Mouse (Mus musculus) adrenal gland, postnatal 36 days (tissue): Measurements from ENCODE around the gene Gm7903. TPM values are rescaled to one million over a fixed set of nuclear protein-coding genes. Genes with fewer than 3 reads are reported as not detected.
"Not testable (repeated sequence)": the region's sequence is repeated elsewhere in the genome, so short reads cannot be mapped to it uniquely, and the experiment has no call there.

Experiments
- DNase-seq, 2 experiments: peaks; one replicate each; pipeline ENCODE4 v3.0.0; 2021; ENCODE audit warnings: mixed read lengths in 1 of 2
- long read RNA-seq, 2 experiments: library from polyadenylated mRNA; stranded (forward); transcript quantifications; one replicate each; pipeline ENCODE4 v2.0.0; 2021; ENCODE audit warnings: borderline sequencing depth in 2 of 2
- total RNA-seq, 2 experiments: library from RNA; stranded (reverse); gene quantifications; 2 replicates each; pipeline ENCODE4 v1.2.3; 2021

Gene Gm7903
- total RNA-seq = not detected
- long read RNA-seq, experiment 1 = 0 reads
- long read RNA-seq, experiment 2 = 0 reads

DNA sequence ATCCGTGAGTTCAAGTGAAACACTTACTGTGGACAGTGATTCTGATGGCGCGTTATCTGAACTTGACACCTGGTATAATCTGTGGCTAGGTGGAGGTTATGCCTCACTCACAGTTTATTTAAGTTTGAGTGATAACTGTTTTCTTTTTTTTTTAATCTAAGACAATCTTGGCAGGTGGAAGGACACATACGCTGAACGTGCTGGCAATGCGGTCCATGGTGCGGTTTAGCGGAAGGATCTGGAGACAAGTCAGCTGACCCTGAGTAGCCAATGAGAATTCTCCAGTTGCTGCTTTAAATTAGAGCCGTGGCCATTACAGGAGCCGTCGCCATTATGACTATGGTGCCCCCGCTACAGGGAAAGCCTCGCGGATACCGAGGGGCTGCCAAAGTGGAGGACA lies at the start of gene Gm7903:
Gm7903 (plus strand) TSS at position 301 of the 400 bp plus-strand sequence.
- not testable (repeated sequence) for DNase-seq

DNA sequence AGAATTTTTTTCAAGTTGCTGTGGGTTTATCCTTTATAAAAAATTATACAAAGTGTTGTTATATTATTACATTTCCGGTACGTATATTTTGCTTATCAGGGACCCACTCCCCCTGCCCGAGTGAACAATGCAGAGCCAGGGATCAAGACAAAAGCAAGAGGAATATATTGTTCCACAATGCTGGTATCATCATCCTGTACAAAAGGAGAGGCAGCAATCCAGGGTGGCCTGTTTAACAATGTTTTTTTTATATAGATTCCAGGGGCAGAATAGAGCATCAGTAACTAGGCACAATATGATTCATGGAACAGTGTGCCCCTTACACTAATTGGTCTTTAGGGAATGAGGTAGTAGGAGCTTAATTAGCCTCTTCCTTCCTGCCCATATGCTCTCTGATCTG lies 30.1 kb upstream of the Gm7903 start:
- DNase-seq = not testable (repeated sequence)

DNA sequence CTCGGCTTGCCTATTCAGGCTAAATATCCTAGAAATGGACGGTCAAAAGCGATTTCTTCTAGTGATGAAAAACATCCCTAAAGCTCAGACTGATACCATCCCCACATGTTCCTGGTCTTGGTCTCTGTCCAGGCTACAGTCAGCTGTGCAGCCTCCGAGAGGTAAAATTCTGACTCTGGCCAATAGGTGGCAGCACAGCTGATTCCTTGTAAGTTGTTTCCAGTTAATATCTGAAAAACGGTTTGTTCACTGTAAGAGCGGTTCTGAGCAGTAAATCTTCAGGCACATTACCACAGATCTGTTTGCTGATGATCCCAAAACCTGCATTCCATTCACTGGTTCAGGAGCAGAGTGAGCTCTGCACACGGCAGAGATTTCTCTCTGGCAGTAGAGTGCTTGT lies 12.4 kb upstream of the Gm7903 start:
- DNase-seq = not testable (repeated sequence)

DNA sequence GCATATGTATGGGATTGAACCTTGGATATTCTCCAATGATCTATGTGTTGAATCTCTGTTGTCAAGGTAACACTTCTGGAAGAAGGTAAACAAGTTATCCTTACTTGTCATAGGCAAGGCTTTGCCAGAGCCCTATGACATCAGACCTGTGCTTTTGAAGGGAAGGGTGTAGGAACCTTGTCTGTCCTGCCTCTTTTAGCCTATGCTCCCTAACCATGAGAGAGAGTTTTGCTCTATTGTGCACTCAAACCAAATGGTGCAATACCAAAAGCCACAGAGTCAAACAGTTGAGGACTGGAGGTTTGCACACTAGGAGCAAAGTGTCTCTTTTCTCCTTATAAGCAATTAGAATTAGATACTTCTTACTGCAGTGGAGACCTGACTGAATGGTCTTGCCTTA lies 11.8 kb upstream of the Gm7903 start:
- not testable (repeated sequence) for DNase-seq

DNA sequence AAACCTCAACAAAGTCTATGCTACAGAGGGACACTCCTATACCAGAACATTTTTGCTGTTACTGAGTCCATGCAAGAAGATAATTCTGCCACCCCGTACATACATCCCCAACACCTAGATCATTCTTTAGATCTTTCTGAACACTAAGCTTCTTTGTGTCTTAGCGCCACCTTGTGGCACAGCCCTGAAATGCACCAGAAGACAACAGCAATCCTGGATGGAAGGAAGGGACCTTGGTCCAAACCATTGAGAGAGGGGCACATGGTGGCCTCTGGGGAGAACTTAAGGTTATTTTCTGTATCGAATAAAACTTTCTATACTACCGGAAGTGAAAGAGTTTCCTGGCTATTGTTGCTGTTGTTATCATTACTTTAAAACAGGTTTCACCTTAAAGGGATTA lies 11.2 kb upstream of the Gm7903 start:
- not testable (repeated sequence) for DNase-seq

DNA sequence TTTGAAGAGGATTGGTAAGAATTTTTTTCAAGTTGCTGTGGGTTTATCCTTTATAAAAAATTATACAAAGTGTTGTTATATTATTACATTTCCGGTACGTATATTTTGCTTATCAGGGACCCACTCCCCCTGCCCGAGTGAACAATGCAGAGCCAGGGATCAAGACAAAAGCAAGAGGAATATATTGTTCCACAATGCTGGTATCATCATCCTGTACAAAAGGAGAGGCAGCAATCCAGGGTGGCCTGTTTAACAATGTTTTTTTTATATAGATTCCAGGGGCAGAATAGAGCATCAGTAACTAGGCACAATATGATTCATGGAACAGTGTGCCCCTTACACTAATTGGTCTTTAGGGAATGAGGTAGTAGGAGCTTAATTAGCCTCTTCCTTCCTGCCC lies 30.5 kb downstream of the Gm7903 start:
- not testable (repeated sequence) for DNase-seq

DNA sequence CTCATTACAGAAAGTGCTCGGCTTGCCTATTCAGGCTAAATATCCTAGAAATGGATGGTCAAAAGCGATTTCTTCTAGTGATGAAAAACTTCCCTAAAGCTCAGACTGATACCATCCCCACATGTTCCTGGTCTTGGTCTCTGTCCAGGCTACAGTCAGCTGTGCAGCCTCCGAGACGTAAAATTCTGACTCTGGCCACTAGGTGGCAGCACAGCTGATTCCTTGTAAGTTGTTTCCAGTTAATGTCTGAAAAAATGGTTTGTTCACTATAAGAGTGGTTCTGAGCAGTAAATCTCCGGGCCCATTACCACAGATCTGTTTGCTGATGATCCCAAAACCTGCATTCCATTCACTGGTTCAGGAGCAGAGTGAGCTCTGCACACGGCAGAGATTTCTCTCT lies 48.3 kb downstream of the Gm7903 start:
- DNase-seq = not testable (repeated sequence)

DNA sequence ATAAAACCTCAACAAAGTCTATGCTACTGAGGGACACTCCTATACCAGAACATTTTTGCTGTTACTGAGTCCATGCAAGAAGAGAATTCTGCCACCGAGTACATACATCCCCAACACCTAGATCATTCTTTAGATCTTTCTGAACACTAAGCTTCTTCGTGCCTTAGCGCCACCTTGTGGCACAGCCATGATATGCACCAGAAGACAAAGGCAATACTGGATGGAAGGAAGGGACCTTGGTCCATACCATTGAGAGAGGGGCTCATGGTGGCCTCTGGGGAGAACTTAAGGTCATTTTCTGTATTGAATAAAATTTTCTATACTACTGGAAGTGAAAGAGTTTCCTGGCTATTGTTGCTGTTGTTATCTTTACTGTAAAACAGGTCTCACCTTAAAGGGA lies 49.5 kb downstream of the Gm7903 start:
- not testable (repeated sequence) for DNase-seq

Other genes starting within 250 kb of the Gm7903 start
- gene Tceal6, start 223.1 kb upstream of the Gm7903 start, total RNA-seq = 1 to 10 TPM; 1.4 to 2.0 TPM
- gene Pramel3, start 131.5 kb upstream of the Gm7903 start, total RNA-seq = not detected
- gene Gm5128, start 60.6 kb upstream of the Gm7903 start, total RNA-seq = not detected
- gene AV320801, start 60.8 kb downstream of the Gm7903 start, total RNA-seq = not detected
- not detected for gene Nxf7, start 164.9 kb downstream of the Gm7903 start, total RNA-seq
- not detected for gene Prame, start 193.9 kb downstream of the Gm7903 start, total RNA-seq